Mouse (Mus musculus) yolk sac, embryonic 10.5 days (tissue): ENCODE measurements at regions not wholly inside any gene's neighbourhood (a gene's known extent, or its start where the extent isn't known, plus 50 kb on each side); places are given as distances from the start of the nearest gene placed in this dataset.

Experiments used
- DNase-seq: peaks from one replicate; pipeline ENCODE4 v3.0.0-alpha.2; 2017; ENCODE audit warnings: low spot score

DNA sequence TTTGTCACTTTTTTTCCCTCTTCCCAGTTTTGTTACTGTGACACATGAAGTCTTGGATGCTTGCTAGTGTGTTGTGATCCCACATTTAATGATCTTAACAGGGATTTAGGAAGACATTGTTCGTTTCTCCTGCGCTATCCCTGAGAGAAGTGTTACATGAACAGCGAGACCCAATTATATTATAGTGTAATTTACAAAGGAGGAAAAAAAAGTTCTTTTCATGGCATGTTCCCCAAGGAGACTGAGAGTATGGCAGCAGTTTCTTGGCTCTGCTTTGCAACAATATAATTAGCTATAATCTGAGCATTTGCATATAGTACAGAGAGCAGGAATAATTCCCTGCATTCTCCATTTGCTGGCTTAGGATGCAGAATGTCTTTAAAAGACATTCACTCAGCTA lies 168.6 kb downstream of the Insc start:
- no peak for DNase-seq

DNA sequence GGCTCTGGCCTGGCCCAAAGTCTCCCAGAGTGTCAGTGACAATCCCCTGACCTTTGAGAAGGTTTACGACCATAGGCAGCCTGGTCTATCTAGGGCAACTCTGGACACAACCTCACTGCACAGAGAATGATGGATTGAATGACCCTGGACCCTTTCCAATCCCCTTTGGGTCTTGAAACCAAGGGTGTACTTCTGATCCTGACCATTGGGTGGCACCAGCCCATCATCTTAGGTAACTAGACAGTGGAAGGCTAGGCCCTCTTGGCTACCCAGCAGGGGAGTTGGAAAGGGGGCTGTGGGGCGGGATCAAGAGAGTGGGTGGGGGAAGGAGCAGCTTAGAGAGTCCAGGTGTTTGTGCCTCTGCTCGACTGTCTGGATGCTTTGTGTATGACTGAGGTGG lies 178.7 kb downstream of the Insc start:
- peak; percentile 31 for DNase-seq

DNA sequence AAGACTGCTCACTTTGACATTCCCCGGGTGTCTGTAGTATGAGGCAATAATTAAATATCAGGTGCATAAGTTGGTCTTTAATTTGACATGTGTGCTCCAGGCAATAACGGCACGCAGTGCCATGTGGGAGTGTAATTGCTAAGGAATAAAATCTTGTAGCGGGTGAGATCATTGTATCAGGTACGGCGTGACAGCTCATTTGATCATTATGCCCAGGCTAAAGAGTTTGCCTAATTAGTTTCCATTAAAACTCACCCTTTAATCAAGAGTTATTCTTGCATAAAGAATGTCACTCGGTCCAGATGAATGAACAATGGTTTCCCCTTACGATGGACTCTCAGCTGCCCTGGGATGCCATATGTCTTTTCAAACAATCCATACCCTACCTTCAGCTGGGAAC lies 190.4 kb downstream of the Insc start:
- no peak for DNase-seq

DNA sequence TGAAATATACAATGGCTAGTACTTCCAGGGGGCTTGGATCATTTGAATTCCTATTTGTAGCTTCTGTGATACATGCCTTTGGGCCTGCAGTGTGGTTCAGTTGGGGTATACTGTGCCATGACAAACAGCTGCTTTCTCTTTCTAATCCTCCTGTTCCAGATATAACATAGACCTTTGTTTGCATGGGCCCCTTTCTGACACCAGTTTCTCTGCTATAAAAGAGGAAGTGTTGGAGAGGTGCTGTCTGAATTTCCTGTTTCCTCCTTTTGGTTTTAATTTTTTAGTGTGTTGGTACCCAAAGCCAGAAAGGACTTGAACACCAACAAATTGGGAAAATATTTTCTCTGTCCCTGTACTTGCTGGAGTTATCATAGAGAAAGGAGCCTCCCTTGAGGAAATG lies 207.3 kb downstream of the Insc start:
- no peak for DNase-seq

DNA sequence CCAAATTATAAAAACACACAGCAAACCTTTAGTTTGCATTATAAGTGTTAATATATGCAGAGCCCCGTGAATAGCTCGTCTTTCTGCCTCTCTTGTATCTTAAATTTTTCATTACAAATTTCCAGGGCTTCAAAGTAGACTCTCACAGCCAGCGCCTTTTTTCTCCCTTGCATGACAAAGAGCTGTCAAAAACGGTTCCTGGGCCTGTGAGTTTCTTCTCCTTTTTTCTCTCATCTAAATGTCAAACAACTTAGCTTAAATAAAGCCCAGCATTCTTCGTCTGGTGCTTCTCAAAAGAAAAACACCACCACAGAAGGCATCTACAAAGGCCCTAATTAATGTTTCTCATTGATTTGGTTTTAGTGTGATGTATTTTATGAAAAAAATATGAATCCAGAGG lies 219.7 kb downstream of the Insc start:
- DNase-seq: no peak

DNA sequence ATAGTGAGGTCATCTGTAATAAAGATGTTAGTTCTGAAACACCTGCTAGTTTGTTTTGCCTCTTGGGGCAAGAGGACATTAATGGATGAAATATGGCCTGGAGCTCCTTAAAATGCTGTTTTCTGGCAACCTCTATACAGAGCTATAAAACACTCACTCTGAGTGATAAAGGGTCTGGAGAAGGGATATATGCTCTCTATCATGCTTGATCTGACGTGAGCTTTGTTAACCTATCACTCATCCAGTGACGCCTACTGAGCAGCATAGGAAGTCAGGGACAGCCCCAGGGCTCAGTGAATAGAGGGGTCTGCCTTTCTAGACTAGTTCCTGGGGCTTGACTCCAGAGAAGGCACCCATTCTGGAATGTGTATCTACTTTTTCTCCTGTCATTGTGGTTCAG lies 222.4 kb downstream of the Insc start:
- DNase-seq: no peak

DNA sequence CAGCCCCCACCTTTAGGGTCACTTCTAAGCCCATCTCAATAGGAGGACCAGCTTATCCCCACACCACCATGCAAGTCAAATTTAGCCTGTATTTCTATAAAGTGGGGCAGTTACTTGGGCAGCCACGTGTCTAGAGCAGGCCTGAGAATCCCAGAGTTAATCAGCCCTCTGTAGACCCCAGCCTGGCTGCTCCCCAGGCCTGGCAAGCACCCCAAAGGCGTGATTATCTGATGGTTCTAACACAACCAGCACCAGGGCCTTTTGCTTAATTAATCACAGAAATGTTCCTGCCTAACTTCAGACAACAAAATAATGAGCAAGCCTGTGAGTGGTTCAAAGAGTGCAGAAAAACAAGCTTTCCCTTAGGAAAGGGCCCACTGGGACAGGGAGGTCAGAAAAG lies 243.0 kb downstream of the Insc start:
- DNase-seq: no peak

DNA sequence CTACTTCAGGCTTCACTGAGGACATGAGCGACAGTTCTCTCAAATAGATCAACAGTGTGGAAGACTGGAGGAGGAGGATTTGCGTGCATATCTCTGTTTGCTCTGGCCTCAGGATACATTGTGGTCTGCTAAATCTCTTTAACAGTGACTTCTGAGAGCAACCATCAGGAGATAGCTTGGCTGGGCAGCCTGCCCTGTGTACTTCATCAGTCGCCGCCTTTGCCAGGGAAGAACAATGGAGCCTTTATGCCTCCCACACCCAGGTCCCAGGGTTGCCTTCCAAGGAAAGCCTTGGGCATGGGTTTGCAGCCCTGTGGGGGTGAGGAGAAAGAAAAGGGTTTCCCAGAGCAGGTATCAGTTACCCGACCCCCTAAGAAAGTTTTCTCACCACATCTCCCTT lies 247.8 kb downstream of the Insc start:
- DNase-seq: no peak

DNA sequence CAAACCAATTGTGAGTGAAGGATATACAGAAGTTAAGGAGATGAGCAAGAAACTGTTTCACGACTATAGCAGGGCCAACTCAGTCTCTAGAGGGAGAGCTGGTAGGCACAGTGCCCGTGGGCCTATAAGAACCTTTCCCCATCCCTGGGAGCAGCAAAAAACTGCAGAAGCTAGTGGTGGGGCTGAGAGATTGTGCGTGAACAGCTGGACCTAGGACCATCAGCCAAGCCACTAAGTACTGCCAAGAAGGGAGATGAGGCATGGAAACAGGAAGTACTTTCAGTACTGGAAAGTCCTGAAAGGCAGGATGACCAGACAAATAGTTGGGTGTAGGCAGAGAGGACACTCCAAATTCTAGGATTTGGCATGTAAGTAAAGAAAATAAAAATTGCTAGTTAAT lies 248.9 kb downstream of the Insc start:
- DNase-seq: no peak

DNA sequence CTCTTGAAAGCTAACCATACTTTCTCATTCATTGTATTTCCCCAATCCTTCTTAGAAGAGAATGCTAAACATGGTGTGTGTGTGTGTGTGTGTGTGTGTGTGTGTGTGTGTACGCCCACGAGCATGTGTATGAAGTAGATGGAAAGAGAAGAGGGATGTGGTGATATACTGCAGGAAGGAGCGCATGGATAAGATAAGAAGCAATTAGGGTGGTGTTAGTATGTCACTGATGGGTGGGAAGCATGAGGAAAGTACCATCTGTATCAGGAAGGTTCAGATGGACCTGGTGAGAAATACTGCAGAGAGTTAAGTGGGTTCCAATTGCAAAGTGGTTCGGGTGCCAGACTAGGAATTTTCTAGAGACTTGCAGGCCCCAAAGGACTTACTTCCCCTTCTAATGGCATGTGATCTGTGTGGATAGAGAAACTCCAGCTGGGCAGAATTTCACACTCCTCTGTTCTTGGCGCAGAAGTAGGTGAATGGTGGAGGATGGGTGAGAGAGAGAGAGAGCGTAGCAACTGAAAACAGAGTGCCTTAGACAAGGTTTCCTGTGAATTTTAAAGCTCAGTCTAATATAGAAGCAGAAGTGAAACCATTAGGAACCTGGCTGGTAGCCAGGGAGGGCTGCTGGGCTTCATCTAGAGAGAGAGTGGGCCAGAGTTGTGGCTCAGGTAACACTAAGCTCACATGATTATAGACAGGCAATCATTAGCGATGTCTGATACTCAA lies 257.5 kb downstream of the Insc start:
- DNase-seq: no peak

DNA sequence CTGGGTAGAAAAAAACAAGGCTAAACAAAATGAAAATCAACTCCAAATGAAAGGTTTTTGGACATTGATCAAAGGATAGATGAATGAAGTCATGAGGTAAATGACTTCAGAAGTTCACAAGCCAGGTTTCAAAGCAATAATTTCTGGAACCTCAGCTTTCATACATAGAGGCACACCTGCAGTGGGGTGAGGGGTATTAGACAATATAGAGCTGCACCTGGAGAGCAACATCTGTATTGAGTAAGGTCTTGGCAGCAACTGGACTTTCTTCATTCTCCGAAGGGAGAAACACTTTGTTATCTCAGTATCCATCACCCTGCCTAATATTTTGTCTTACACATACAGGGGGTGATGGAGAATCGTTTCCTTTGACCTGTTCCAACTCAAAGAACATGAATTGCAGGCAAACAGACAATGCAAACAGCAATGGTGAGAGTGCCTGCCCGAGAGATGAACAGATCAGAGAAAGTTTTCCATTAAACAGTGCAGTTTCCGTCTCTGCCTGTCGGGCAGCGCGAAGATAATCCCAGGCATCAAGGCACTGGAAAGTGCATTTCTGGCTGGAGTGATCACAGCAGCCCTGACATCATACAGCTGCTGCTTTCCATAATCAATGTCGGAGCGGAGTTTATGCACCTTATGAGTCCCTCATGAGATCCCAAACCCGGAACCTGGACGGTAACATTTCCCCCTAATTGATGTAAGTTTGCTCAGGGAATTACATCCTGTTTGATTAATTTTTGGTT lies 270.9 kb downstream of the Insc start:
- DNase-seq: no peak

DNA sequence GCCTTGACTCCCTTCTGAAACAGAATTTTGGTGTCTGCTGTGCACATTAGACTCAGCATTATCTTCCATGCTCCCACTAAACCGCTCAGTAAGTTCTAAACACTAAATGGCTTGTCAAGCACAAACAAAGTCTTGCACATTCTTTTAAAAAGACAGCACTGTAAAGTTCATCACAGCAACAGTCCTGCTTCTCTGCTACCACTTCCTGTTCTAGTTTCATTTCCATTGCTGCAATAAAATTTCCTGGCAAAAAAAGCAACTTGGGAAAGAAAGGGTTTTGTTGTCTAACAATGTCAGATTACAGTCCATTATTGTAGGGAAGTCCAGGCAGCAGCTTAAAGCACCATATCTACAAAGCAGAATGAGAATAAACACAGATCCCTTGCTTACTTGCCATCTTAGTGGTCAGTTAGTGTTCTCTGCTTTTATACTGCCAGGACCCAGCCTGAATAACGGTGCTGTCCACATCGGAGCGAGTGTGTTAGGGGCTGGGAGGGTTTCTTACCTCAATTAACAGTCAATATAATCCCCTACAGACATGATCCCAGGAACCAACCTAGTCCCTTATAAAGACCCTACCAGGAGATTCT lies 276.0 kb downstream of the Insc start:
- no peak for DNase-seq

DNA sequence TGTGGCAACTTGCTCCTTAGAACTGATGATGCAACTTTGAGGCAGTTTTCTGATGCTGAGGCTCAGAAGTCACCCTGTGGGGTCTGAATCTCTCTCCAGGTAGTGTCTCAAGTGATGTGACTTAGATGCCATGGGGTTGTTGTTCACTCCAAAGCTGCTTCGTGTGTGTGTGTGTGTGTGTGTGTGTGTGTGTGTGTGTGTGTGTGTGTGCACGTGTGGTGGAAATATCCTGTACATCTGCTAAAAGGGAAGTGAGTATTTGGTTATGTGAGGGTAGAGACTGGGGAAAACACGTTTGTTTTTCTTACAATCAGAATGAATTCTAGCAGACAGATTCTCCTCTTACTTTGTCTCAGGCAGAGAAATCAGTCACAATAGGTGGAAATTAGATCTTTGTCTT lies 276.5 kb downstream of the Insc start:
- no peak for DNase-seq

DNA sequence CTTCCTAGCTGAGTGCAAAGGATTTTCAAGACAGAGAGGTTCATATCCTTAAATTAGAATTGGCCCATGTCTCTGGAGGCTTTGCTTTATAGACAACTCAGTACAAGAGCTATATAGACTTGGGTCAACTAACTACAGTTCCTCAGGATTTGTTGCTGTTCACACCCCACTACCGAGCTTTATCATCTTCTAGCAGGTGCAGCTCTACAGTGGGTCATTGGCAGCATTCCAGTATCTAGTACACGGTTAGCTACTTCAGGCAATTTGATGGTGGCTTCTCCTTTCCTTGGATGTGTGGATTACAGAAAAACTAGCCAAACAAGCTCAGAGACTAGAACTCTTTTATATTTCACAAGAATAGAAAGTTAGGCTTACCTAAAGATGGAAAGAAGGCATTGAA lies 282.3 kb downstream of the Insc start:
- DNase-seq: no peak

DNA sequence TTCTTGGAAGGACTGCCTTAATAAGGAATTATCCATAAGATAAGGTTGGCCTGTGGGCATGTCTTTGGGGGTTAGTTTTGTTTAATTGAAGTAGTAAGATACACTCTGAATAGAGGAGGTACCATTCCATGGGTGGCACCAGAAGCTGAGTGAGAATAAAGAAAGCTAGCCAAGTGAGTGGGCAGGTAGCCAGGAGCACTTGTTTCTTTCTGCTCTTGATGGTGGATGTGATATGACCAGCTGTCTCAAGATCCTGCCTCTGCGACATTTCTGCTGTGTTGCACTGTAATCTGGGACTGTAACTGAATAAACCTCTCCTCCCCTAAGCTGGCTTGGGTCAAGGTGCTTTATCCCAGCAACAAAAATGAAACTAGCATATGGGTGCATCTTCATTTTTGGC lies 284.2 kb downstream of the Insc start:
- DNase-seq: no peak

DNA sequence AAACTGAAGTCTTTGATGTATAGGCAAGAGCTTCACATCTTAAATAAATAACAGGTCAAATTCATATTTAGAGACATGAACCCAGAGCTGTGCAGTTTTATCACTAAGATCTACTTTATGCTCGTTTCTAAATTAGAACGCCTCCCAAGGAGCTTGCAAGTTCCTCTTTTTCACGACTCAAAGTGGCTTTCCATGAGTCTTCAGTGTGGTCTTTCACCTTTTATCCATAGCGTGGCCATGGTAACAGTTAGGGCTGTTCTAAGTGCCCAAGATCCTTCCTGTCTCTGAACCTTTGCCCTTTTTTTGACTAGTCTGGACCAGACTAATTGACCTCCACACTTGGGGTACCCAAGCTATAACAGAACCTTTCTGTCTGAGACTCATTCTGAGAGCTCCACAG lies 290.5 kb downstream of the Insc start:
- no peak for DNase-seq

DNA sequence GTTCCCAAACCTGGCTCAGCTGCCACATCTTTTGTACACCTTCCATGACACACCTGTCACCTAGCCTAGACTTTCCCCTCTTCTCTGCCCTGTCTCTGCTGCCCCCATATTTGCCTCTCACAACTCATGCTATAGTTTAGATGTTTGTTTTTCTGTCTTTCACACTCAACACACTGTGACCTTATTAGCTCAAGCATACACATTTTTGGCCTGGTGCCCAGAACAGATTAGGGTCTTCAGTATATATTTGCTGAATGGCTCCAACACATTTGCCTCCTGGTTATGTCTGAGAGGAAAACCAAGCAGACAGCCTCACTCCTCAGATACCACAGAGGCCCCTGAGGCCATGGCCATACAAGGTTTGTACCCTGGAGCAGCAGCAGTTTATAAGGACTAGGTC lies 312.0 kb downstream of the Insc start:
- DNase-seq: no peak

DNA sequence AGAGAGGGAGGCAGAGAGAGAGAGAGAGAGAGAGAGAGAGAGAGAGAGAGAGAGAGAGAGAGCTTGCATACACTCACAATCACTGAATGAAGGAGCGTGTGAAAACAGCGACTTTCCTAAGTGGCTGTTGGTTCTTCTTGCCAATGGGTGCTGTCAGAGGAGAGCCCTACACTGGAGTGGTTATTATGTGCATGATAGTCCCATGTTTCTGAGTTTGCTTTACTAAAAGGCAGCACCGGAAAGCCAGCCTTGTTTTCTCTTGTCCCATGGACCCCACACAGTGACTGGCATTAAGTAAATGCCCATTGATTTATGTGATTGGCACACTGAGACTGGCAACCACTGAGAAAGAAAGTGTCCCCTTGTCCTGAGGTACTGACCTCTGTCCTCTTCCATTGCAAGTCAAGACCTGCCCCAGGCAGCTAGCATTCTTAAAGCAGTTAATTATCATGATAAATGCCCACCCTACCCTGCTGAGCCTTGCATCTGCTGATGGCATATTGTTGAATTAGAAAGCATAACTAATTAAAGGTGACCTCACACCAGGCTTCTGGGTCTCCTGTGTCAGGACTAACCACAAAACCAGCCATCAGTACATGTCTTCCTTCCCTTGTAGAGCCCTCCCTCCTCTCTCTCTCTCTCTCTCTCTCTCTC lies 313.6 kb downstream of the Insc start:
- no peak for DNase-seq

DNA sequence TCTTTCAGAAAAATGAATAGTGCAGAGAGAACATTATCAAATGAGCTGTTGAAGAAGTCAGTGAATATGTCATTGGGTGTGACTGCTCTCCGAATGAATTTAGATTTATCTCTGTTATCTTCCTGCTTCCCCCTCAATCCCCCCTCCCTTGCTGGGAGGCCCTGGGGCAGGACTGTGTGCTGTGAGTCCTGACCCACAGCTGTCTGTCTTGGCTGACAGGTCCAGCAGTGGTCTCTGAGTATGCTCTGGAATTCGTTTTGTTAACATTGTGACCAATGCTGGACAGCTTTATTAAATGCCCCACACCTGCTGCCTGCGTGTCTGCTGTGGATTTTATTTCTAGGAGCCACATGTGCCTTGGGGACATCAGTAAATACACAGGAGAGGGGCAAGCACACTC lies 314.2 kb downstream of the Insc start:
- DNase-seq: no peak

DNA sequence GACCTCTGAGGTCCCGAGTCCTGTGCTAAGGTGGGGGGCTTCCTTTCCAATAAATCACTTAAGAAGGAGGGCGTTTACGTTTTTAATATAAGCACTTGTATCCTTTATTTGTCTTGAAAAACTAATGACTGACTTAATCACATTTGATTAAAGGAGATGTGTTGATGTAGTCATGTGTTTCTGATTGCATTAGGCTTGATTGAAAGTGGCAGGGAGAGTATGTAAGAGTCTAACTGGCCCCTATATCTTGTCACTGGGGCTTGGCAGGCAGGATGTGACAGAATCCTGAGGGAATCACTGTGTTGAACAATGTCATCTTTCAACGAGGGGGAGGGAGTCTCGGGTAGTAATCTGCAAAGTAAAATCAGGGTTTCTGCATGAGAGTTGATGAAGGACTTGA lies 316.7 kb downstream of the Insc start:
- DNase-seq: no peak

DNA sequence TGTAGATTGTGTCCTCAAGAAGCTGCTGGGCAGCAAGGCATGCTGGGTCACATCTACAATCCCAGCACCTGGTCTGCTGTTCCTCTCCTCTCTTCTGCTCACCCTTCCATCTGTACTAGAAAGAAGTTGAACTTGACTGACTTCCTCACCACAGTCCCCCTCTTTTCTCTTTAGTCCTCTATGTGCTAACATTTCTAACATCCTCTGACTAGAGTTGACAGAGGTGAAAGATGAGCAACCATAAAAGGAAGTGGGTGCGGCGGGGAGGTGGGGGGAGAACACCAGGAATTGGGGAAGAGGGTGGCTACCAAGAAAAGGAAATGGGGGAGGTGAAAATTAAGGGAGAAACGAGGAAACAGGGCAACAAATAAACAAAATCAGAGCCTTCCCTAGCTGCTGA lies 319.3 kb downstream of the Insc start:
- no peak for DNase-seq

DNA sequence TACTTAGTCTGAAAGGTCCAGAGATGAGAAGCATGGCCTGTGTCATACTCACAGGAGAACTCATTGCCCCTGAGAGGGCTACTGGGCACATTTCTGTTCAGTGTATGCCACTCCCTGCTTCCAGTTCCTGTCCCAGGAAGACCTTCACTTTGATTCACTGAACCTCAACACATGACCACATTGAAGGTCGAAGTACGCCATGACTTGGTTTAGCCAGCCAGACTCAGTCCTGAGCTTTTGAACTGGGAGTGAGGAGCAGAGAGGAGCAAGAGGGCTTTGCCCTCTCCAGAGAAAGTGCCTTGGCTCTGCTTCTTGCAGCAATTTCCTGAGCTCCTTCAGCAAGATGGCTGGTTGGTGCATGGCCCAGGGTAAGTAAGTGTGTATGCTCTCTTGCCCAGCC lies 324.1 kb downstream of the Insc start:
- DNase-seq: no peak

DNA sequence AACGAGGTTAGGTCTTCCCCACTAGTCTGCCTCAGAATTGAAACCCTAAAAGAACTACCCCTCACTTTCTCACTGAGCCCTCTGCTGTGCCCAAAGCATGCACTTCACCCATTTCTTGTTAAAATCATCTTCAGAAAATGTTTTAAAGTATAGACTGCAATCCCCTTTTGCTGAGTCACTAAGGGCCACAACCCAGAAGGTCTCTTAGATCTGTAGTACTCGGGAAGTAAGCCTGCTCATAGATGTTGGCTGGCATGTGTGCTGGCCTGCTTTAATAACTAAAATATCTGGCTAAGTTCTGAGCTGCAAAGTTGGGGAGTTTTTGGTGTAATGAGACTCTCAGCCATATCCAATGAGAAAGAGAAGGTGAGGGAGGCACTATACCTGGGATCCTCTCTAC lies 329.9 kb downstream of the Insc start:
- DNase-seq: no peak
